In the genomic region with DNA sequence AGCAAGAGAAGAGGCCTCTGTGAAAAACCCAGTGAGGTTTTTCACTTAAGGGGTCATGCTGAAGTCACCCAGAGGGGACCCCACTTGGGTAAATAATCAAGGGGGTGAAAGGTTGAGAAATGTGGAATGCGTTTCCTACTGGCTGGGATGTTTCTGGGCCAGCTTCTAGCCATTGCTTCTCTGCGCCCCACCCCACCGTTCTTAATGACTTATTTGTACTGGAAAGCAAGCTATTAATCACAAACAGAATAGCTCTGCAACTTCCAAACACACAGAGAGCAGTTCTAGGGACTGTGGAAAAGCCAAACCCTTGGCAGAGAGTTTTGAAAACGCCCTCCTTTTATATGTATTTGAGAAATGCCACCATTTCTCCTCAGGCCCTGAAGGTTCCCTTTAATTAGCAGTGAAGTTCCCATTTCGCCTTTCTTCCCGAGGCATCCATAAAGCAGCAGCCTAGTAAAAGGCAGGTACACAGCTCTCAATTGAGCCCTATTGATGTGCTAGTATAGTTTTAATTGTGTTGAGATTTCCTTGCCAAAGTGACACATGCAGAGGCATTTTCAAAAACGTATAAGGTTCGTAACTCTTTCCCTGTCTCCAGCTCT, we compare ENCODE assay signal across 10 mouse cellular contexts.
DNase-seq lines count a peak whose midpoint lies in the region; ATAC-seq and TF ChIP-seq lines count a peak whose summit lies in the region.
"Had no signal": no experiment of that assay in that cellular context is flagged by ENCODE, and none has a peak within 500 bp of the region (broad histone marks: within the 10 kb centered on the region; RNA-seq: fewer than 3 reads in every experiment).

No protein-coding gene starts in this region.

- WGBS in lung, adult 2 months = 51% methylated on average over 8 of the region's 8 CpGs
- WGBS in hindbrain, embryonic 15.5 days = 54% methylated on average over 8 of the region's 8 CpGs
- 24% methylated on average over 8 of the region's 8 CpGs for WGBS in stomach, embryonic 15.5 days

- no peaks in the 10 kb centered on the region for H3K36me3 ChIP-seq in hindbrain, embryonic 15.5 days
- no peaks in the 10 kb centered on the region for H3K36me3 ChIP-seq in stomach, embryonic 15.5 days

- 0 out of 2 replicates have a peak overlapping the region, but pooled peaks have one; percentile 25 for H3K27ac ChIP-seq in hindbrain, embryonic 15.5 days (replicated peaks)
- peak overlapping the region; percentile 87 for H3K27ac ChIP-seq in stomach, embryonic 15.5 days
- H3K27ac ChIP-seq: heart, adult 2 months had no signal

- no peaks in the 10 kb centered on the region for H3K9me3 ChIP-seq in hindbrain, embryonic 15.5 days
- H3K9me3 ChIP-seq in stomach, embryonic 15.5 days = no peaks in the 10 kb centered on the region

- no peak for ATAC-seq in hindbrain, embryonic 15.5 days (ENCODE audit: low FRiP score, low read depth)
- 0 out of 2 replicates have a peak, but pooled peaks have one; percentile 12 for ATAC-seq in stomach, embryonic 15.5 days (ENCODE audit: insufficient read depth, low FRiP score, low read depth)
- ATAC-seq in frontal cortex, adult (ENCODE audit: low TSS enrichment) = no peak

- no peak for TF ChIP-seq POLR2A in lung, adult 2 months (IDR thresholded peaks at IDR 0.05; ENCODE audit: borderline replicate concordance, extremely low read depth, low read depth, low read length)

- no peak for TF ChIP-seq CTCF in lung, adult 2 months (IDR thresholded peaks at IDR 0.05; ENCODE audit: insufficient read depth, low read length)

- H3K27me3 ChIP-seq in hindbrain, embryonic 15.5 days = no peaks in the 10 kb centered on the region
- no peaks in the 10 kb centered on the region for H3K27me3 ChIP-seq in stomach, embryonic 15.5 days (replicated peaks)

- peak; percentile 37 to 60 for DNase-seq in lung, adult 18-20 months
- DNase-seq in lung, adult 2 months = no peak
- peak; percentile 49 to 64 for DNase-seq in kidney, postnatal 4 days
- DNase-seq in cerebellum, adult 18-20 months = no peak
- no peak for DNase-seq in ovary, postnatal 10 days (ENCODE audit: low spot score)
- DNase-seq: cerebellum, adult 11 months; heart, adult 2 months had no signal

- no peak overlapping the region for H3K4me2 ChIP-seq in hindbrain, embryonic 15.5 days
- H3K4me2 ChIP-seq in stomach, embryonic 15.5 days = peak overlapping the region; percentile 11; the same call in 1 of the 2 replicates

- H3K4me3 ChIP-seq in lung, adult 2 months (replicated peaks; ENCODE audit: extremely low read depth, low read depth, low read length) = no peak overlapping the region
- no peak overlapping the region for H3K4me3 ChIP-seq in hindbrain, embryonic 15.5 days
- H3K4me3 ChIP-seq in stomach, embryonic 15.5 days (replicated peaks) = no peak overlapping the region
- H3K4me3 ChIP-seq: heart, adult 2 months had no signal

- H3K9ac ChIP-seq in hindbrain, embryonic 15.5 days = no peak overlapping the region
- H3K9ac ChIP-seq in stomach, embryonic 15.5 days = no peak overlapping the region

- peaks cover 7% of the 10 kb centered on the region for H3K4me1 ChIP-seq in lung, adult 2 months (ENCODE audit: control insufficient read depth, insufficient read depth, low read length)
- H3K4me1 ChIP-seq in hindbrain, embryonic 15.5 days (replicated peaks) = peaks cover 22% of the 10 kb centered on the region
- H3K4me1 ChIP-seq in stomach, embryonic 15.5 days = peaks cover 40% of the 10 kb centered on the region

Comparison
In these comparisons a context has a peak if more than half of its experiments do, and no peak if none do; other contexts are left out.
1. DNase-seq: peak in lung, adult 18-20 months (2 of 2) and kidney, postnatal 4 days (2 of 2); none in lung, adult 2 months (single experiment), cerebellum, adult 18-20 months (0 of 2) and ovary, postnatal 10 days (single experiment).